Mouse (Mus musculus): ENCODE data around the gene Lce3b. TPM values are rescaled to one million over a fixed set of nuclear protein-coding genes. Genes with fewer than 3 reads are reported as not detected.

The Lce3b gene
- not detected in 2 replicates for total RNA-seq (2021)
- long read RNA-seq, experiment 1: 0 reads
- long read RNA-seq, experiment 2: 0 reads

DNA sequence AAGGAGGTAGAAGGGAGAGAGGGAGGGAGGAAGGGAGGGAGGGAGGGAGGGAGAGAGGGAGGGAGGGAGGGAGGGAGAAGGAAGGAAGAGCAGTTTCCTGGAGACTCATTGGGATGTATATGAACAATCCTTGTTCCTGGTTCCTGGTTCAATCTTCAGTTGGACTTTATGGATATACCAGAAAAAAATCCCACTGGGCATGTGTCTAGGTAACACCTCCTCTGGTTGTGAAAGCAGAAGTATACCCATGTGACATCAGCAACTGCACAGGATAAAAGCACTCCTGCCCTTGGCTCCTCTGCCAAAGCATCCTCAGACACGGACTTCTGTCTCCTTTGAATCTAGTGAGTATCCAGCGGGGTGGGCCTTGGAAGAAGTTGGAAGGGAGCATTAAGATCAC lies at the start of gene Lce3b:
Lce3b (plus strand) TSS at position 301 of the 400 bp plus-strand sequence.
- DNase-seq: no peak

- DNase-seq: peak; percentile 11
Observed at GRCm38 (mm10) chr3:92894063-92894462, 38.7 kb upstream of the Lce3b start.

GRCm38 (mm10) chr3:92894489-92894888 lies 38.3 kb upstream of the Lce3b start:
- DNase-seq: no peak

DNA sequence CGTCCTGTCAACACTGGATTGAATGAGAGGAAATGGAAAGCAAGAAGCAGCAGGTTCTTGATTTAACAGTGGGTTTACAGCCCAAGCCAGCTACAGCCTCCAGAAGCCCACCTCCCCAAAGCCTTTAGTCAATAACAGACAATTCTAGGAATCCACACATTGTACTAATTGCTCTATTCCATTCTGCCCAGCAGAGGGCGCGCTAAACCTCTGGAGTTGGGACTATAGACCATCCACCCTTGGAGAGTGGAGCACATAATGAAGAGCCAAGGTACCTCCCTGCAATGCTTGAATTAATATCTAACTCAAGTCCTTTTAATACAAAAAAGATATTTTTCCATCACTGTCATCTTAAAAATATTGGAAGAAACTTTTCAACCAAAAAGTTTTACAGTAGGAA lies 29.8 kb upstream of the Lce3b start:
- DNase-seq: peak; percentile 51

DNA sequence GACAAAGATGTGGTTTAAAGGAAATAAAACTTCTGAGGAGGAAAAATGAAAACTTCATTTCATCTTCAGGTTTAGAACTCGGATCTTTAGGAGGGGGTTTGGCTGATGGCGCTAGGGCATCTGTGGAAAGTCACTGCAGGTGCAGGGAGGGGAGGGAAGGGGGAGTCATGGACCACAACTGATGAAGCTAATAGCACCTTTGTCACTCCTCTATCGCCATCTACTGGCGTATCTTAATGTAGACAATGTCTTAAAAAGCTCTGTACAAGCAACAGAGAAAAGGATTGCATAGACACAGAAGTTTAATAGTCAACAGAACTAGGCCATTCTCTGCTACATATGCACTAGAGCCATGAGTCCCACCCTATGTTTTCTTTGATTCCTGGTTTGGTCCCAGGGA lies 29.1 kb upstream of the Lce3b start:
- no peak for DNase-seq

- no peak for DNase-seq
Observed at GRCm38 (mm10) chr3:92905182-92905581, 27.6 kb upstream of the Lce3b start.

GRCm38 (mm10) chr3:92907571-92907970 lies 25.2 kb upstream of the Lce3b start:
- peak; percentile 11 for DNase-seq

- DNase-seq: peak; percentile 17
Observed at GRCm38 (mm10) chr3:92920364-92920763, 12.4 kb upstream of the Lce3b start.

DNA sequence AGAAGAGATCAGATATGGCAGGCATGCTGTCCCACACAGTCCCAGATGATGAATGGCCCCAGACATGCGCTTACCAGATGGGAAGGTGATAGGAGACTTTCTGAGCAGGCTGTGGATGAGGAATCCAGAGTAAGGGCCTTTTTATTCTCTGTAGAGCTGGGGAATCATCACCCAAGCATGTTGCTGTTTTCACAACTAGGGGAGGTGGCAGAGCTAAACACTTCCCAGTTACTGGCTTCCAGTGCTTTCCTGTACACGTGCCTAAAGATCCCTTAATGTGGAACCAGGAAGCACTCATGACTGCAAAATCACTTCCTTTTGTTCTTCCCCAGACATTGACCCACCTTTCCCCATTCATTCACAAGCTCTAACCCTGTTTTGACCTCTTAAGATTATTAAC lies 6.6 kb upstream of the Lce3b start, which contains the start of gene Lce3a:
Lce3a (minus strand) TSS at position 101 of the 400 bp plus-strand sequence.
- no peak for DNase-seq

GRCm38 (mm10) chr3:92944186-92944585 lies 11.4 kb downstream of the Lce3b start, which contains the start of gene Lce3c:
Lce3c (plus strand) TSS chr3:92944486.
- no peak for DNase-seq

GRCm38 (mm10) chr3:92957090-92957489 lies 24.3 kb downstream of the Lce3b start, which contains the start of gene Lce3d:
Lce3d (plus strand) TSS chr3:92957390.
- no peak for DNase-seq

- no peak for DNase-seq
Observed at GRCm38 (mm10) chr3:92966761-92967160, 34.0 kb downstream of the Lce3b start, which contains the start of gene Lce3e. Lce3e (plus strand) TSS chr3:92967061.

GRCm38 (mm10) chr3:92978484-92978883 lies 45.7 kb downstream of the Lce3b start:
- DNase-seq: no peak

Other genes with a start within 250 kb of the Lce3b start
- not detected in 2 replicates for gene Lce1d, start 245.8 kb upstream of the Lce3b start, total RNA-seq (2021)
- gene Lce1e, start 223.9 kb upstream of the Lce3b start, total RNA-seq (2021): not detected in 2 replicates
- gene Lce1f, start 212.6 kb upstream of the Lce3b start, total RNA-seq (2021): not detected in 2 replicates
- not detected in 2 replicates for gene Gm38119, start 193.9 kb upstream of the Lce3b start, total RNA-seq (2021)
- not detected in 2 replicates for gene Lce1g, start 180.6 kb upstream of the Lce3b start, total RNA-seq (2021)
- not detected in 2 replicates for gene Lce1h, start 167.9 kb upstream of the Lce3b start, total RNA-seq (2021)
- gene Lce1i, start 154.1 kb upstream of the Lce3b start, total RNA-seq (2021): not detected in 2 replicates
- gene Lce1j, start 142.5 kb upstream of the Lce3b start, total RNA-seq (2021): not detected in 2 replicates
- not detected in 2 replicates for gene Lce1k, start 125.1 kb upstream of the Lce3b start, total RNA-seq (2021)
- gene Kprp, start 105.7 kb upstream of the Lce3b start, total RNA-seq (2021): not detected in 2 replicates
- gene Lce1l, start 81.7 kb upstream of the Lce3b start, total RNA-seq (2021): not detected in 2 replicates
- gene 2310050C09Rik, start 62.8 kb upstream of the Lce3b start, total RNA-seq (2021): not detected in 2 replicates
- gene Lce3a, start 6.7 kb upstream of the Lce3b start, total RNA-seq (2021): not detected in 2 replicates
- not detected in 2 replicates for gene Lce3c, start 11.5 kb downstream of the Lce3b start, total RNA-seq (2021)
- gene Lce3d, start 24.4 kb downstream of the Lce3b start, total RNA-seq (2021): not detected in 2 replicates
- gene Lce3e, start 34.1 kb downstream of the Lce3b start, total RNA-seq (2021): not detected in 2 replicates
- not detected in 2 replicates for gene Lce3f, start 59.2 kb downstream of the Lce3b start, total RNA-seq (2021)
- not detected in 2 replicates for gene Crct1, start 82.7 kb downstream of the Lce3b start, total RNA-seq (2021)
- gene Lce1m, start 86.1 kb downstream of the Lce3b start, total RNA-seq (2021): not detected in 2 replicates
- gene Gm4858, start 135.8 kb downstream of the Lce3b start, total RNA-seq (2021): not detected in 2 replicates
- gene Crnn, start 211.8 kb downstream of the Lce3b start, total RNA-seq (2021): not detected in 2 replicates